Mouse (Mus musculus) large intestine, adult 2 months (tissue): ENCODE data around the gene Dnpep. TPM values are rescaled to one million over a fixed set of nuclear protein-coding genes. Genes with fewer than 3 reads are reported as not detected.

ENCODE experiments used
- DNase-seq: peaks from one replicate; pipeline ENCODE4 v3.0.0-alpha.2; 2012; ENCODE audit warnings: low read depth, low spot score
- WGBS: fragments of 180-500 bp; shearing (Covaris S2); methylation state at CpG from one replicate; pipeline ENCODE4 v1.1.7; 2018; 5-methylcytosine and 5-hydroxymethylcytosine counted together
- polyA plus RNA-seq: library from polyadenylated mRNA; depleted of rRNA; stranded (reverse); fragments of >200 nt; gene quantifications from 2 replicates; pipeline ENCODE4 v1.2.3, GENCODE M21; 2012; rRNA removed

Gene Dnpep
- polyA plus RNA-seq, 1 experiment: 250 TPM

GRCm38 (mm10) chr1:75277195-75278188, 40.3 kb downstream of the Dnpep start:
- 11% methylated on average over 23 of the region's 23 CpGs for whole genome bisulfite sequencing
- peak; percentile 21 for DNase-seq

GRCm38 (mm10) chr1:75264091-75264880, 53.5 kb downstream of the Dnpep start, which contains the start of gene Ptprn:
Gene Ptprn (minus strand): TSS chr1:75264502.
- WGBS: 14% methylated on average over 32 of the region's 32 CpGs
- DNase-seq: no peak

- 4% methylated on average over 40 of the region's 40 CpGs for WGBS
- peak; percentile 35 for DNase-seq
Observed at GRCm38 (mm10) chr1:75262969-75263951, 54.5 kb downstream of the Dnpep start.

GRCm38 (mm10) chr1:75261278-75261677, 56.5 kb downstream of the Dnpep start:
- DNase-seq: no peak

Other genes with a start within 250 kb of the Dnpep start
- gene Nhej1, start 192.8 kb downstream of the Dnpep start, polyA plus RNA-seq: 4.8 and 5.6 TPM in 2 replicates
- 1.1 and 1.3 TPM in 2 replicates for gene Slc23a3, start 184.1 kb downstream of the Dnpep start, polyA plus RNA-seq
- 45.8 and 53.7 TPM in 2 replicates for gene Cnppd1, start 175.3 kb downstream of the Dnpep start, polyA plus RNA-seq
- 79.0 and 93.9 TPM in 2 replicates for gene Retreg2, start 175.2 kb downstream of the Dnpep start, polyA plus RNA-seq
- gene Zfand2b, start 149.3 kb downstream of the Dnpep start, polyA plus RNA-seq: 80.6 and 93.3 TPM in 2 replicates
- gene Abcb6, start 137.6 kb downstream of the Dnpep start, polyA plus RNA-seq: 24.0 and 27.5 TPM in 2 replicates
- gene Ankzf1, start 125.8 kb downstream of the Dnpep start, polyA plus RNA-seq: 19.2 and 27.4 TPM in 2 replicates
- gene Atg9a, start 125.8 kb downstream of the Dnpep start, polyA plus RNA-seq: 72.2 and 107 TPM in 2 replicates
- gene Glb1l, start 107.2 kb downstream of the Dnpep start, polyA plus RNA-seq: 2.1 and 4.4 TPM in 2 replicates
- gene Stk16, start 107.2 kb downstream of the Dnpep start, polyA plus RNA-seq: 221 and 258 TPM in 2 replicates
- gene Tuba4a, start 98.1 kb downstream of the Dnpep start, polyA plus RNA-seq: 121 and 164 TPM in 2 replicates
- gene A630095N17Rik, start 85.9 kb downstream of the Dnpep start, polyA plus RNA-seq: not detected in 2 replicates
- 19.4 and 20.1 TPM in 2 replicates for gene Dnajb2, start 81.6 kb downstream of the Dnpep start, polyA plus RNA-seq
- 6.4 and 6.5 TPM in 2 replicates for gene Ptprn, start 53.5 kb downstream of the Dnpep start, polyA plus RNA-seq
- gene Resp18, start 39.6 kb downstream of the Dnpep start, polyA plus RNA-seq: 14.0 and 17.7 TPM in 2 replicates
- gene Des, start 42.3 kb upstream of the Dnpep start, polyA plus RNA-seq: 353 and 360 TPM in 2 replicates
- 20.6 and 22.7 TPM in 2 replicates for gene Speg, start 57.3 kb upstream of the Dnpep start, polyA plus RNA-seq
- gene Gmppa, start 117.9 kb upstream of the Dnpep start, polyA plus RNA-seq: 177 and 182 TPM in 2 replicates
- gene Asic4, start 132.4 kb upstream of the Dnpep start, polyA plus RNA-seq: 0.17 TPM in 1 of 2 replicates, not detected in the other
- gene Chpf, start 161.3 kb upstream of the Dnpep start, polyA plus RNA-seq: 22.0 and 25.1 TPM in 2 replicates
- 1.9 and 2.0 TPM in 2 replicates for gene Tmem198, start 161.5 kb upstream of the Dnpep start, polyA plus RNA-seq
- 3.3 and 4.1 TPM in 2 replicates for gene Obsl1, start 188.5 kb upstream of the Dnpep start, polyA plus RNA-seq
- 2.6 and 2.7 TPM in 2 replicates for gene Inha, start 189.1 kb upstream of the Dnpep start, polyA plus RNA-seq
- 15.6 and 17.3 TPM in 2 replicates for gene Stk11ip, start 203.5 kb upstream of the Dnpep start, polyA plus RNA-seq
- 3.0 and 4.7 TPM in 2 replicates for gene Slc4a3, start 228.3 kb upstream of the Dnpep start, polyA plus RNA-seq